Mouse (Mus musculus) lung, postnatal 25 days (tissue): ENCODE results near the gene Eif4enif1.
A peak's percentile ranks its signal among the peaks of the same experiment; 100 is the strongest.

Experiments used
- DNase-seq: peaks from one replicate; pipeline ENCODE4 v3.0.0; 2022; ENCODE audit warnings: low spot score

Eif4enif1 gene

DNA sequence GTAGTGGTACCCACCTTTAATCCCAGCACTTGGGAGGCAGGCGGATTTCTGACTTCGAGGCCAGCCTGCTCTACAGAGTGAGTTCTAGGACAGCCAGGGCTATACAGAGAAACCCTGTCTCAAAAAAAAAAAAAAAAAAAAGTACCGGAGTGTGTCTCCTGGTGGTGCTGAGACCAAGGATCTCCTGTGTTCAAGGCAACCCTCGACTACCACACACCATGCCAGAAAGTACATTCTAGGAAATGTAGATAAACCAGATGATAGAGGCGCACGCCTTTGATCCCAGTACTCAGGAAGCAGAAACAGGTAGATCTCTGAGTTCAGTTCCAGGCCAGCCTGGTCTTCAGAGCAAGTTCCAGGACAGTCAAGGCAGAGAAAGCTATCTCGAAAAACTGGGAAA is 64.9 kb downstream of the Eif4enif1 start:
- DNase-seq, result no peak

DNA sequence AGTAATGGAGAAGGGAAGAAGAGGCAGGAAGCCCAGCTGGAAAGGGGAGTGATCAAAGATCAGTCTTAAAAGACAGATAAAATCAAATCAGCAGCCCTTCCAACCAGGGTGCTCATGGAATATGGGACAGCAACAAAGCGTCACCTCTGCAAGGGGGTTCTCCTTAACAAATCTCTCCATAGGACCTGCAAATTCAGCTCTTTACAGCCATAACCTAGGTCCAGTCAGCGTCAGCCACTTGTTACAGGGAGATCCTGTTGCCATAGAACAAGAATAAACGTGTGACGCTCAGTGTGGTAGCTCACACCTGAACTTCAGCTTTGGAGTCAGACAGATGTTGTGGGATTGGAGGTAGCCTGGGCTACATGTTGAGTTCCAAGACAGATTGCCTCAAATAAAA is 67.0 kb downstream of the Eif4enif1 start:
- DNase-seq, result no peak

DNA sequence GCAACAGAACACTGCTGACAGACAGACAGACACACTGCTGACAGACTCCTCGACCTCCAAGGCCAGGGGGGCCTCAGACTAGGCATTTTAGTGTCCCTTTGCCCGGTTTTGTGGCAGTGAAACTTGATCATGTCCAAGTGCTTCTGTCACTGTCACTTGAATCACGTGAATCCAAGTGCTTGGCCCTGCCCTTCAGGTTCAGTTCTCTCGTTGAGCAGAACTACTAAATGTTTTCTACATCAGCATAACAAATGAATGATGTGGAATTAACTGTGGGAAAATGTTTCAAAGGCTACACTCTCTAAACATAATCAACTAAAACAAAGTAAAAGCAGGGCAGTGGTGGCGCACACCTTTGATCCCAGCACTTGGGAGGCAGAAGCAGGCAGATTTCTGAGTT is 76.2 kb downstream of the Eif4enif1 start:
- DNase-seq, result no peak

DNA sequence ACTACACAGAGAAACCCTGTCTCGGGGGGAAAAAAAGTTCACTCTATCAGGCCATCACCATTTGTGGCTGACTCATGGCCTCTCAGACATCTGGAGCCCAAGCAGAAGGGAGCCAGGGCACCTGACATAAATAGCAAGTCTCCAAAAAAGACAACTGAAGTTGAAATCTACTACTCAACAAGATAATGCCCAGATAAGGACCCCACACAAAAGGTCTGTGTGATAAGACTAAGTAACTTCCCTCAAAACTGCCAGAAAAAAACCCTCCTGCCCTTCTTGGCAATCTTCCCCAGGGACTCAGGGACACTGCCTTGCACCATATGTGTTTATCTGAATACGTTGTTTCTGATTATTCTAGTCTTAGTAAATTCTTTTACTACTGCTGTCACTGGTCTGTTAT is 77.5 kb downstream of the Eif4enif1 start:
- no peak for DNase-seq

DNA sequence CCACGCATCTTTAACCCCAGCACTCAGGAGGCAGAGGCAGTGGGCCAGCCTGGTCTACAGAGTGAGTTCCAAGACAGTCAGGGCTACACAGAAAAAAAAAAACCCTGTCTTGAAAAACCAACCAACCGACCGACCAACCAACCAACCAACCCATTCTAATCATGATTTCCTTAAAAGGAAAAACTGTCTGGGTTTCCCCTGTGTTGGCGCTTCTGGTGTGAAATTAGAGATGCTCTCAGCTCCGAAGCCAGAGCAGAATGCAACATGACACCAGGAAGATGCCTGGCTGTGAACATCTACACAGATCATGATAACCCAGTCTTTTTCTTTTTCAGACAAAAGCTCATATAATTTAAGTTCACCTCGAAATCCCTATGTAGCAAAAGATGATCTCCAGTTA is 80.7 kb downstream of the Eif4enif1 start:
- DNase-seq, result no peak

DNA sequence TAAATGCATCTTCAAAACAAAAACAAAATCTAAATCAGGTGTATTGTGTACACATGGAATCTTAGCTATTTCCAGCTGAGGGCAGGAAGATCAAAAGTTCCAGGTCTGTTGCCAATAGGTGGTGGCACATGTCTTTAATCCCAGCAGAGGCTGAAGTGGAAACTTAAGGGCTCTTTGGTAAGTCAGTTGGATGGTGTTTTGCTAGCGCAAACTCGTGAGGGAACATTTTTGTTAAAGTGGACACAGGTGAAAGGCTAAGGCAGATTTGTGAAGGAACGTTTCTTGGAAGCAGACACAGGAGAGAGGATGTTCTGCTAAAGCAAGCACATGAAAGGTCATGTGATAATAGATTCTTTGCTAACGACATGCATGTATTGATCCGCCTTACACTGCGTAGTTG is 81.5 kb downstream of the Eif4enif1 start:
- peak; percentile 79 for DNase-seq

DNA sequence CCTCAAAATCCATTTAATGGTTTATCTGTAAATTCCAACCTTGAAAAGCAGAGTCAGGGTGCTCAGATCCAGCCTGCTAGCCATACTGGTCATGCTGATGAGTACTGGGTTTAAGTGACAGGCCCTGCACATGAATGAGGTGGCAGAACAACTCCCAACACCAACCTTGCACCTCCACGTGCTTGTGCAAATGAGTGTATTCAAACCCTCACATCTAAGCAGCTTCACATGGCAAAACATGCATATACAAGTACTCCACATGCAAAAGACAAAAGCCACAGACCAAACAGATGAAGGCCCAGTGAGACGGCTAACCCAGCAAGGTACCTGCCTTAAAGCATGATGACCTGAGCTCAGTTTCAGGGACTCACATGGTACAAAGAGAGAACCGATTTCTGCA is 83.7 kb downstream of the Eif4enif1 start:
- no peak for DNase-seq

DNA sequence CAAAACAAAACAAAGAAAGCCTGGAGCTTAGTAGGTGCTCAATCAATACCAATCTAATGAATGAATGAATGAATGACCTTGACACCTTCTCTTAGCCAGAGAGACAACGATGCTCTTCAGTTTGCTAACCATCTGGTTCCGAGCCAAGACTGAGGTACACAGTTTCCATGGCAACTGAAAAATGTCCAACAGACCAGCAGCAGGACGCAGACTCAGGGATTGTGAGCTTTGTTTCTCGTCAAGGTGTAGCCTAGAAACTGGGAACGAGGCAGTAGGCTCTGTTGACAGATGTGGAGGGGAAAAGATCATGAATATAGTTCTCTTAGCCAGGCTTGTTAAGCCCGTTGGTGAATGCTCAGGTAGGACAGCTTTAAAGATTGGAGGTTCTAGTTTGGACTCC is 84.9 kb downstream of the Eif4enif1 start:
- DNase-seq, result no peak

DNA sequence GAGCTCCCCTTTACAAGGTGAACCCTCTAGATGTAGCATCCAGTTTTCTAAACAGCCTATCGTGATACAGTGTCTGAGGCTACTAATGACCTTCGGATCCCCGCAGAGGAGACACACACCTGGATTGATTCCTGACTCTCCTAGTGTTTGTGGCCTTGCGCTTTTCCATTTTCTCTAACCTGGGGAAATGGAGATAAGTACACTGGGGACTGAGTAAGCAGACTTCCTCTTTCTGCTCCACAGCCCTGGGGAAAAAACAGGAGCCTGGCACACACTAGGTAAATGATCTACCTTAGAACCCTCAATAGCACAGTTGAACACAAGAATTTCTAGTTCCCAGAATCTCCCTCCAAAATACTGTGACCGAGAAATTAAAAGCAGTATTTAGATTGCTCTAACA is 85.7 kb downstream of the Eif4enif1 start:
- no peak for DNase-seq

DNA sequence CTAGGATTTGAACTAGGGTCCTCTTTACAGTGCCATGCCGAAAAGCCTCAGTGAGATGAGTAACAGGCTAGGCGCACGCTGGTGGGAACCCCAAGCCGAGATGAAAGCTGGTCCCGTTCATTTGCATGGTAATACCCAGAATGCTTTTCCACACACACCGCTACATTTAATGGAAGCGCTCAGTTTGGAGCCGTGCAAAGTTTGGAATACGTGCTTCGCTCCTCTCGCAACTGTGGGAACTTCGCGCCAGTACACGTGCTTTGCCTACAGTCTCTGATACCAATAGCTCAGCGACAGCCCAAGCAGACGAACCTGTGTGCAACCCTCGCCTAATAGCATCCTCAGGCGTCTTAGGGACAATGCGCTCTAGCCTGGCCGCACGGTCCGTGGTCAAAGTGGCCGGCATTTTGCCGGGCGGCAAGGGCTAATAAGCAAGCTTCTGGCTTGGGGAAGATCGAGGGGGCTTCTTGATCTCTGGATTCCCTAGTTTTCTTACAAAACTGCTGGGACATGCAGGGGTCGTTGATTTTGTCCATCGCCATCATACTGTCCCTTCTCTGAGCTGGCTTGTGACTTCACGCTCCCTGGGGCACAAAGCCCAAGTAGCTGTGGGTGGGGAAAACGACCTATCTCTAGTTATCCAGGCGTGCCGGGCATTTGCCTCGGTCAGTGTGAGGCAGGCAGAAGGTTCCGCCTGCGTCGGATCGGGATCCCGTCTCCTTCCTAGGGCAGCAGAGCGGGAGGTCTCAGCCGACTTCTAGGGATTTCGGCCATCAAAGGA is 86.5 kb downstream of the Eif4enif1 start, which contains the start of gene Patz1:
Gene Patz1, plus strand, starts transcription at position 354 of the 781 bp plus-strand sequence.
- peak; percentile 34 for DNase-seq

DNA sequence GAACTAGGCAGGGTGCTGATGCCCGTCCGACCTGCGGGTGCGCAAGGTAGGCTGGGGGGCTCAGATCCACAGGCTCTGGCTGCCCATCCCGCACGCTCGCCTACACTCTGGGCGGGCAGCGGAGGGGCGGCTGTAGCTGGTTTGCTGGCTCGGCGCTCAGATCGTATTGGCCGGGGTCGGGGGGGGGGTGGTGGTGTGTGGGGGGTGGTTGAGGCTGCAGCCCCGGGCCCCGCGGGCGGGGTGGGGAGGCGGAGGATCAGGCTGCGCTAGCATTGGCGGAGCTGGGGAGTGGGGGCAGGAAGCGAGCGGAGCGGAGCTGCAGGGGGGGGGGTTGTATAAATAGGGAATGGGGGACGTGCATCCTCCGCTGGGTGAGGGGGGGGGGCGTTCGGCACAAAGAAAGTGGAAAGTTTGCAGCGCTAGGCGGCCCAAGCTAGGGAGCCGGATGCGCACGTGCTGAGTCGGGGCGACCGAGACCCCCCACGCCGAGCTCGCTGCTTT is 87.2 kb downstream of the Eif4enif1 start:
- DNase-seq, result peak; percentile 78

DNA sequence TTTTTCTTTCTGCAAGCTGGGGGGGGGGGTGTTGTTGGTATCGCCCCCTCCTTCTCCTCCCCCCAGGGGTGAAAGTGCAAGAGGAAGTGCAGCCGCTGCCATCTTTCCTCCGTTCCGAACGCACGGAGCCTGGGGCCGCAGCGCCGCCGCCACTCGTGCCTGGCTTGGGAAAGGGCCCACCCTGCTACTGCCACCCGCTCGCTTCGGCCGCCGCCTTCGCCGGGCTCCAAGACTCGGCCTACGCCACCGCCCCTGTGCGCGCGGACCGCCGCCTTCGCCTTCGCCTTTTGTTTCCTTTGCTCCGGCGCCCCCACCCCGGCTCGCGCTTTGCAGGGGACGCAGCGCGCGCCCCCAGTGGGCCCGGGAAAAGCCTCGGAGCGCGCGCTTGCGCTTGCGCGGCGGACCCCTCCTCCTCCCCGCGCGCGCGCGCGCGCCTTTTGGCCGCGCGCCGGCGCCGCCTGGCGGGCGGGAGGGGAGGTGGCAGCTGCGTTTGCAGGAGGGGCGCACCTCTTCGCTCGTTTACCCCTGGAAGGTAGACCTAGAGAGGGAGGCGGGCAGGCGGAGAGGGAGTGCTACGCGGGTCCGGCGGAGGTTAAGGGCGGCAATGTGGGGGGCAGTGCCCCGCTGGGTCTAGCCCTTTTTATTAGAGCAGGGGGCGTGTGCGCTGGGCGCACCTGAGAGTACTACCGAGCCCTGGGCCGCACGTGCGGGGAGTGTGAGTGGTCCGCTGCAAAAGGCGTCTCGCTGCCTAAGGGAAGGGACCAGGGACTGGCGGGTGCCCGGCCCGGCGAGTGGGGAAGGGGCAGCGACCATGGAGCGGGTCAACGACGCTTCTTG is 87.8 kb downstream of the Eif4enif1 start:
- DNase-seq, result peak; percentile 80

DNA sequence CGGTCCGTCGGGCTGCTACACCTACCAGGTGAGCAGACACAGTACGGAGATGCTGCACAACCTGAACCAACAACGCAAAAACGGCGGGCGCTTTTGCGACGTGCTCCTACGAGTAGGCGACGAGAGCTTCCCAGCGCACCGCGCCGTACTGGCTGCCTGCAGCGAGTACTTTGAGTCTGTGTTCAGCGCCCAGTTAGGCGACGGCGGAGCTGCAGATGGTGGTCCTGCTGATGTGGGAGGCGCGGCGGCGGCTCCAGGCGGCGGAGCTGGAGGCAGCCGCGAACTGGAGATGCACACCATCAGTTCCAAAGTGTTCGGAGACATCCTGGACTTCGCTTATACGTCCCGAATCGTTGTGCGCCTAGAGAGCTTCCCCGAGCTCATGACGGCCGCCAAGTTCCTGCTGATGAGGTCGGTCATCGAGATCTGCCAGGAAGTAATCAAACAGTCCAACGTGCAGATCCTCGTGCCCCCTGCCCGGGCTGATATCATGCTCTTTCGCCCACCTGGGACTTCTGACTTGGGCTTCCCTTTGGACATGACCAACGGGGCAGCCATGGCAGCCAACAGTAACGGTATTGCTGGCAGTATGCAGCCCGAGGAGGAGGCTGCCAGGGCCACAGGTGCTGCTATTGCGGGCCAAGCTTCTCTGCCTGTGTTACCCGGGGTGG is 88.6 kb downstream of the Eif4enif1 start:
- no peak for DNase-seq

DNA sequence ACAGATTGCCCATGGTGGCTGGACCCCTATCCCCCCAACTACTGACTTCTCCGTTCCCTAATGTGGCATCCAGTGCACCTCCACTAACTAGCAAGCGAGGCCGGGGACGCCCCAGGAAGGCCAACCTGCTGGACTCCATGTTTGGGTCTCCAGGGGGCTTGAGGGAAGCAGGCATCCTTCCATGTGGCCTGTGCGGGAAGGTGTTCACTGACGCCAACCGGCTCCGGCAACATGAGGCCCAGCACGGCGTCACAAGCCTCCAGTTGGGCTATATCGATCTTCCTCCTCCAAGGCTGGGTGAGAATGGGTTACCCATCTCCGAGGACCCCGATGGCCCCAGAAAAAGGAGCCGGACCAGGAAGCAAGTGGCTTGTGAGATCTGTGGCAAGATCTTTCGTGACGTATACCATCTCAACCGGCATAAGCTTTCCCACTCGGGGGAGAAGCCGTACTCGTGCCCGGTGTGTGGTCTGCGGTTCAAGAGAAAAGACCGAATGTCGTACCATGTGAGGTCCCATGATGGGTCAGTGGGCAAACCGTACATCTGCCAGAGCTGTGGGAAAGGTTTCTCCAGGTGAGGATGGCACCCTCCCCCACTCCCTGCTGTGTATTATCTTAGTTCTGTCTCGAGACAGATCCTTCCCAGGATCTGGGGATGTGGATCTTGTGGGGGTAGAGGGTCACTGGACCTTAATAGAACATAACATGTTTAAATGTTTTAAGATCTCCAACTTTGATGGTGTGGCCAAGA is 89.3 kb downstream of the Eif4enif1 start:
- no peak for DNase-seq

DNA sequence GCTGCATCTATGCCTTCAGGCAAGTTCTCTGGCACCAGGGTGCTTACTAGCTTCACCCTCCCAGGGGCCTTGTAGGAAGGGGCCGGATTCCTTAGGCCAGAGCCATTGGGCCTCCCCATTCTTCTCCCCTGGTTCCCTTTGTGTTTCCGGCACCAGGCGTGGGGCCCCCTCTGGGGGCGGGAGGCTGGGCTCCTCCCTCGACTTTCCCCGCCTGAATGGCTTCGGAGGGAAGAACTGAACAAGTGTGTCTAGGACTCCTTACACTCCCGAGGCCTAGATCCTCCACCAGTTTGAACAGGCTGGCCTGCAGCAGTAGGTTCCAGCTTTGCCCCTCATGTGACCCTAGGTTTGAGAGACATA is 89.8 kb downstream of the Eif4enif1 start:
- peak; percentile 48 for DNase-seq

DNA sequence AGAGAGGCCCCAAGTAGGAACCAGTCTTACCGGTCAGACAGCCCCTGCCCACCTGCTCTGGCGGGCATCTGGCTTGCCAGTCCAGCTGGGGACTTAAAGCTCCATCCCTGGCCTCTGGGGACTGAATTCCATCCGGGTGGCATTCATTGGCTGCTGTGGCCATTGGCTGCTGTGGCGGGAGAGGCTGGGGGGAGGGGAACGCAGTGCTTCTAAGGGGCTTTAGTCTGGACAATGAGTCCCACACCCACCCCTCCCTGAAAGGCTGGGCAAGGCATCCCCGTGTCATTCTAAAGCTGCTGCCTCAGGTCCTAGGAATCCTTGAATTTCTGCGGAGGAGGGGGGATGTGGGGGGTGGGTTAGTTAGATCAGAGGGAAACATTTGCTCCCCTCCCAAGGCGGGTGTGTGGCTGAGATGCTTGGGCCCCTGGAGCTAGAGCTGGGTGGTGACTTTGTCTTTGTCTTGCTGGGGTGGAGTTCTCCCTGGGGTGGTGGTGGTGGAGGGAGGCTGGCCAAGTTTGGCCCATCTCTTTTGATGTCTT is 90.6 kb downstream of the Eif4enif1 start:
- DNase-seq, result peak; percentile 58

DNA sequence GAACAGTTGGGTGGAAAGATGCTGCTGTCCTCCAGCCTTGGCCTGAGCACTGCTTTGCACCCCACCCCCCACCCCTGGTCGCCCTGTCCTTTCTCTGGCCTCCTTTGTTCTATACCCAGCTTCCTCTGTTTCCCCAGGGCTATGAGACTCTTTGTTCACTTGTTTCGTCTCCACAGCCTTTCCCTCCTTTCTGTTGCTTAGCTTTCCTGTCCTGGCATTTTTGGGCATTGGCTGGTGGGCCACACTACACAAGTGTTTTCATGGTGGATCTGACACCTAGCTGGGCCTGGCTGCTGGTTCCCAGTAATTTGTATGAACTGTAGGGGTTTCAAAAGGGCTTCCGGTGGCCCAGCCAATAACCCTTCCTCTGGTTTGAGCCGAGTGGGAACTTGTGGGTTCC is 91.2 kb downstream of the Eif4enif1 start:
- DNase-seq, result no peak
